Mouse (Mus musculus) adrenal gland, postnatal 4 days (tissue): ENCODE measurements at regions not wholly inside any gene's neighbourhood (a gene's known extent, or its start where the extent isn't known, plus 50 kb on each side); places are given as distances from the start of the nearest gene placed in this dataset. TPM values are rescaled to one million over a fixed set of nuclear protein-coding genes. Genes with fewer than 3 reads are reported as not detected.

Experiments used
- microRNA-seq: library from miRNA; unstranded; fragments of <30 nt; microRNA quantifications from one replicate; pipeline ENCODE4 v1.2.0, GENCODE M21; 2021

Small RNAs in the stretch of these regions (microRNA-seq; reads per million reads assigned to microRNA genes)
- gene Gm28003 (not detected), gene Mir802 (341 reads per million, percentile 62 among the genes with 10 or more reads in this experiment)
